Mouse (Mus musculus): Measurements from ENCODE around the gene Tulp4. TPM values are rescaled to one million over a fixed set of nuclear protein-coding genes. Genes with fewer than 3 reads are reported as not detected.
A peak's percentile ranks its signal among the peaks of the same experiment; 100 is the strongest.

Tulp4 gene
- total RNA-seq, 1 experiment from 2014 or later: 67.4 TPM

GRCm38 (mm10) chr17:6123776-6124175 lies 17.5 kb downstream of the Tulp4 start:
- DNase-seq: no peak

GRCm38 (mm10) chr17:6125441-6125840 lies 19.2 kb downstream of the Tulp4 start:
- no peak for DNase-seq

- no peak for DNase-seq
Observed at GRCm38 (mm10) chr17:6128039-6128438, 21.8 kb downstream of the Tulp4 start.

- DNase-seq: no peak
Observed at GRCm38 (mm10) chr17:6129361-6129760, 23.1 kb downstream of the Tulp4 start.

GRCm38 (mm10) chr17:6131083-6131482 lies 24.8 kb downstream of the Tulp4 start:
- no peak for DNase-seq

GRCm38 (mm10) chr17:6140875-6141274 lies 34.6 kb downstream of the Tulp4 start:
- DNase-seq: no peak

GRCm38 (mm10) chr17:6141344-6141743 lies 35.1 kb downstream of the Tulp4 start:
- DNase-seq: no peak

GRCm38 (mm10) chr17:6145244-6145643 lies 39.0 kb downstream of the Tulp4 start:
- DNase-seq: no peak

GRCm38 (mm10) chr17:6152941-6153340 lies 46.7 kb downstream of the Tulp4 start:
- DNase-seq: no peak

GRCm38 (mm10) chr17:6153581-6153980 lies 47.3 kb downstream of the Tulp4 start:
- no peak for DNase-seq

GRCm38 (mm10) chr17:6154366-6154765 lies 48.1 kb downstream of the Tulp4 start:
- no peak for DNase-seq

- DNase-seq: no peak
Observed at GRCm38 (mm10) chr17:6160495-6160894, 54.3 kb downstream of the Tulp4 start.

GRCm38 (mm10) chr17:6161916-6162315 lies 55.7 kb downstream of the Tulp4 start:
- DNase-seq: no peak

GRCm38 (mm10) chr17:6162761-6163160 lies 56.5 kb downstream of the Tulp4 start:
- peak; percentile 22 for DNase-seq

- DNase-seq: no peak
Observed at GRCm38 (mm10) chr17:6164911-6165310, 58.7 kb downstream of the Tulp4 start.

GRCm38 (mm10) chr17:6172440-6172839 lies 66.2 kb downstream of the Tulp4 start:
- DNase-seq: no peak

GRCm38 (mm10) chr17:6172926-6173690 lies 66.9 kb downstream of the Tulp4 start:
- DNase-seq: peak; percentile 71

GRCm38 (mm10) chr17:6174574-6174973 lies 68.3 kb downstream of the Tulp4 start:
- no peak for DNase-seq

GRCm38 (mm10) chr17:6178564-6179267 lies 72.5 kb downstream of the Tulp4 start:
- no peak for DNase-seq

GRCm38 (mm10) chr17:6179389-6179788 lies 73.2 kb downstream of the Tulp4 start:
- DNase-seq: no peak

- DNase-seq: peak; percentile 60
Observed at GRCm38 (mm10) chr17:6180421-6180820, 74.2 kb downstream of the Tulp4 start.

- DNase-seq: no peak
Observed at GRCm38 (mm10) chr17:6182715-6183114, 76.5 kb downstream of the Tulp4 start.

- no peak for DNase-seq
Observed at GRCm38 (mm10) chr17:6186651-6187050, 80.4 kb downstream of the Tulp4 start.

- DNase-seq: no peak
Observed at GRCm38 (mm10) chr17:6187183-6187582, 80.9 kb downstream of the Tulp4 start.
